Mouse (Mus musculus) heart, adult 18-20 months (tissue): ENCODE results near the gene Zfp326. TPM values are rescaled to one million over a fixed set of nuclear protein-coding genes. Genes with fewer than 3 reads are reported as not detected.

ENCODE experiments used
- total RNA-seq, 2 experiments: library from RNA; stranded (reverse); gene quantifications; 2 replicates each; pipeline ENCODE4 v1.2.3; 2021

Gene Zfp326
- total RNA-seq, 2 experiments from 2014 or later, result 9.4 to 10.5 TPM

Other genes with a start within 250 kb of the Zfp326 start
- gene Lrrc8d, start 176.6 kb upstream of the Zfp326 start, total RNA-seq, result 1 to 10 TPM; 8.1 to 8.8 TPM